Mouse (Mus musculus): ENCODE data around the gene Xpnpep2.

The Xpnpep2 gene

DNA sequence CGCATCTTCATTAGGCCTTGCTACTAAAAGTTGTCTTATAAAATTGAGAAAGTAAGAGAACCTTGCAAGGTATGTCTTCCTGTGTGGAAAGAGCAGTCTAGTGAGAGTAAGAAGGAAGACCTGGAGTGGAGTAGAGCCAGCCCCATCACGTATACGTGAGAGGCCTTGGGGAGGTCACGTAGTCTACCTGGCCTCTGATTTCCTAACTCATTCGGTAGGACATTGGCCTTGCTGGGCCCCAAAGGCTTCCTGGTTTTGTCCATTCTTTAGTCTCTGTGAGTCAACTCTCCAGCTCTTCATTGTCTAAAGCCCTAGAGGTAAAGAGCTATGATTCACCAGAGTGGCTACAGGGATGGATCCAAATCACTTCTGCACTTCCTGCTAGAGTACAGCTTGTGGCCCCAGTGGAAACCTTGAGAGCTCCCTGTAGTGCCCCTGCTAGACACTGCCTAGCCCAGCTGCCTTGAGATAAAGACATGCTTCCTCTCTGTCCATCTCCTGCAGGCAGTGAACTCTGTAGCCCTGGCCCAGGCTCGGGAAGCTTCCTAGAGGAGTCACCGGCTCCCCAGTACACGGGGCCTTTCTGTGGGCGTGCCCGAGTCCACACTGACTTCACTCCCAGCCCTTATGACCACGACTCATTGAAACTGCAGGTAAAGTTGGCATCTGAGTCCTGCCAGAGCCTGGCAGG, 49.8 kb downstream of the Xpnpep2 start:
- intact Hi-C loops (cut with DNase I): no loop called here

DNA sequence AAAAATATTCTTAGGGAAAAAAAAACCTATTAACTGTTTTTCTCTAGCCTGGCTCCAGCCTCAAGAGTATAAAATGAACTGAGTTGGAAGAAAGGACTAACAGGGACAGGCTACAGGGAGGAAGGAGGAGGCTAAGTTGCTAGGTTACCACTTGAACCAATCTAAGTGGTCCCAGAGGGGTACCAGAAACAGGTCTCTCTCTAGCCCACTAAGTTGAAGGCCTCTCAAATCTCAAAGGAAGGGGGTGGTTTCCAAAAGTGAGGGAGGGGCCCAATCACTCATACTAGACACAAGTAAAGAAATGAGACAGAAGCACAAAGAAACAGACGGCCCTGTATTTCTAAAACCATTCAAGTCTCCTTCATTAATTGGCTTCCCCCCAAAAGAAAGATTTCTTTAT, 61.4 kb downstream of the Xpnpep2 start:
- intact Hi-C loops (cut with DNase I): no loop called here

DNA sequence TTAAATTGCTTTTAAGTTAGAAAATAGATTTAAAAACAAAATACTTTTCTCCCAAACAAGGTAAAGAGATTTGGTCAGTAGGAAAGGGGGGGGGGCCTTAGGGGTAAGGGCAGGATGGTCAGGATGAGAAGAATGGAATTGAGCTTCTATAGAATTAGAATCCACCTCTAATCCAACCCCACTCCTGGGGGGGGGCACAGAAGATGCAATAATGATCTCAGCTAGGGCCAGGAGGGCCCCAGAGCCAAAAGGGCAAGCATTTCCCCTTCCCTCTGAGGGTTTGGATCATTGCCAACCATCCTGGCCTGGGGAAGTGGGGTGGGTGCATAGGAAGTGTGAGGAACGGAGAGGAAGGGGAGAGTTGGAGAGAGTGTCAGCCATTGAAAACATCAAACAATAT, 61.8 kb downstream of the Xpnpep2 start:
- intact Hi-C loops (cut with DNase I): no loop called here

DNA sequence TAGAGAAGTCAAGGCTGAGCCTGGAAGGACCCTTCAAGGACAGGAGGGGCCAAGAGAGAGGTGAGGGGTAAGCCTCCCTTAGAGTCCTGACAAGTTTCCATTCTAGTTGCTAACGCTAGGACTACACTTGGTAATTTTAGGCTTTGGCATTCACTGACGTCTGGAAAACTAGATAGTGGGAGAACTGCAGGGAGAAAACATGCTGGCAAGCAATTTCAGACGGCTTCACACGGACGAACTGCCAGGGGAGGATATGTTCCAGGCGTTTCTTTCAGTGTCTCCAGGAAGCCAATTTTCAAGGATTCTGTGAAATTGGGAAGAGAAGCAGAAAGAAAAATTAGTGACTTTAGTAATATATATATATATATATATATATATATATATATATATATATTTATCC, 73.3 kb downstream of the Xpnpep2 start:
- intact Hi-C loops (cut with DNase I): no loop called here

DNA sequence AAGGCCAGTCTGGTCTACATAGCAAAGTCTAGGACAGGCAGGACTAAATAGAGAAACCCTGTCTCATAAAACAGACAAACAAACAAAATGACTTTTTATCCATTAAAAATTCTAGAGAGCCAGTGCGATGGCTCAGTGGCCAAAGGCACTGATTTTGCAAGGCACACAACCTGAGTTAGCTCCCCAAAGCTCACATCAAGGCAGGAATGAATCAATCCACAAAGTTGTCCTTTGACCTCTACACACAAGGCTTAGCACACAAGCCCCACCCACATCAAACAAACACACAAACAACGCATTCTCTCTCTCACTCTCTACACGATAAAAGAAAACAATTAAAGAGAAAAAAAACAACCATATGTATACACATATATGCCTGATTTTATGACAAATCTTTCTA, 76.2 kb downstream of the Xpnpep2 start:
- intact Hi-C loops (cut with DNase I): no loop called here

Data from adrenal gland (tissue).